Mouse (Mus musculus) hindbrain, embryonic 14.5 days (tissue): Measurements from ENCODE around the gene Fmod. TPM values are rescaled to one million over a fixed set of nuclear protein-coding genes. Genes with fewer than 3 reads are reported as not detected.

Source experiments
- ATAC-seq: fragments of 200-750 bp; cut with Nextera tagmentation; 2 replicates; pipeline ENCODE4 v1.8.0; 2017; ENCODE audit warnings: moderate number of reproducible peaks, mild to moderate bottlenecking, moderate TSS enrichment, moderate library complexity; ENCODE audit not compliant: low FRiP score
- DNase-seq: peaks from one replicate; pipeline ENCODE4 v3.0.0-alpha.2; 2015; ENCODE audit warnings: low spot score
- H3K27ac ChIP-seq: fragments of 300-500 bp; sonication (generic); 2 replicates; pipeline ENCODE4 v1.5.1; 2014; ENCODE audit warnings: mild to moderate bottlenecking, moderate library complexity
- H3K27me3 ChIP-seq: fragments of 300-500 bp; sonication (generic); 2 replicates; pipeline ENCODE4 v1.6.1; 2014; ENCODE audit warnings: mild to moderate bottlenecking, low read length, mixed read lengths; ENCODE audit not compliant: control insufficient read depth, insufficient read depth
- H3K36me3 ChIP-seq: fragments of 300-500 bp; sonication (generic); replicated peaks from 2 replicates; pipeline ENCODE4 v1.6.1; 2014; ENCODE audit not compliant: control insufficient read depth, insufficient read depth
- H3K4me1 ChIP-seq: fragments of 300-500 bp; sonication (generic); replicated peaks from 2 replicates; pipeline ENCODE4 v1.6.1; 2014; ENCODE audit warnings: antibody characterized with exemption, low read length, mixed read lengths; ENCODE audit not compliant: control insufficient read depth, insufficient read depth
- H3K4me2 ChIP-seq: fragments of 300-500 bp; sonication (generic); replicated peaks from 2 replicates; pipeline ENCODE4 v1.6.1; 2014; ENCODE audit warnings: mild to moderate bottlenecking, moderate library complexity
- H3K4me3 ChIP-seq: fragments of 300-500 bp; sonication (generic); replicated peaks from 2 replicates; pipeline ENCODE4 v1.5.1; 2014; ENCODE audit warnings: mild to moderate bottlenecking, low read length
- H3K9ac ChIP-seq: fragments of 300-500 bp; sonication (generic); 2 replicates; pipeline ENCODE4 v1.6.1; 2014
- H3K9me3 ChIP-seq: fragments of 300-500 bp; sonication (generic); 2 replicates; pipeline ENCODE4 v1.6.1; 2016; ENCODE audit warnings: low read length; ENCODE audit not compliant: control insufficient read depth
- WGBS: fragments of 180-500 bp; shearing (Covaris S2); extraction: QIAGEN DNeasy Blood & Tissue Kit; methylation state at CpG from one replicate; pipeline ENCODE4 v1.1.7; 2014; 5-methylcytosine and 5-hydroxymethylcytosine counted together
- polyA plus RNA-seq: library from polyadenylated mRNA; unstranded; fragments of >200 nt; fragmentation: Nextera tagmentation; extraction: Ambion mirVana; gene quantifications from 2 replicates; pipeline ENCODE4 v1.2.1, GENCODE M21; 2014

Gene Fmod
- polyA plus RNA-seq, 1 experiment from 2014 or later, result 5.3 TPM

DNA sequence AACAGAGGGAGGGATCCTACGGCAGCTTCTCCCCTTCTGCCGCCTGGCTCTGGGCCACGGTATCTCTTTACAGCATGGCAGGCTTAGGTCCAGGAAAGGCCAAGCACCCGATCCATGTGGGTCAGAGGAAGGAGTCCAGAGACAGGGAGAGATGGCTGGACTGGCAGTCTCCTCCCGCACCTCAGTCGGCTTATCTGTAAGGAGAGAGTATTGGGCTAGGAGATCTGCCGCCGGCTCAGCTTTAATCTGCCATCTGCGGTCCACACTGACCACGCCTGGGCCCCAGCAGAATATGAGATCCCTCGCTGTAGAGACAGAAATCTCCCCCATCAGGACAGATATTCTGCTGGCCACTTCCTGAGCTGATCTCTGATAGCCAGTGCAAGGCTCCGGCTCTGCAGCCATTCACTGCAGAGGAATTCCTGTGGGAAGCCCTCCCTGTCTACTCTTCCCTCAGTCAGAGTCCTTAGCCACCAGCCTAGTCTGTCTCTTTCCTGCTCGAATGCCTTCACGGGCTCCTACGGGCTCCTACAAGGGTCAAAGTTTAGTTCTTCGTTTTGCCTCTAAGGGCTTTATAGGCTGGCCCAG lies 49.9 kb downstream of the Fmod start:
- Histone ChIP-seq H3K27me3 (no peaks in the 10 kb centered on the region), H3K4me3 (no peak overlapping the region), H3K9ac (no peak overlapping the region), H3K9me3 (no peaks in the 10 kb centered on the region), H3K4me1 (peaks cover 10% of the 10 kb centered on the region), H3K36me3 (no peaks in the 10 kb centered on the region), H3K27ac (no peak overlapping the region; the same call in 1 of the 2 replicates), H3K4me2 (no peak overlapping the region)
- DNase-seq (no peak), ATAC-seq (no peak)
- WGBS, result 55% methylated on average over 16 of the region's 16 CpGs

DNA sequence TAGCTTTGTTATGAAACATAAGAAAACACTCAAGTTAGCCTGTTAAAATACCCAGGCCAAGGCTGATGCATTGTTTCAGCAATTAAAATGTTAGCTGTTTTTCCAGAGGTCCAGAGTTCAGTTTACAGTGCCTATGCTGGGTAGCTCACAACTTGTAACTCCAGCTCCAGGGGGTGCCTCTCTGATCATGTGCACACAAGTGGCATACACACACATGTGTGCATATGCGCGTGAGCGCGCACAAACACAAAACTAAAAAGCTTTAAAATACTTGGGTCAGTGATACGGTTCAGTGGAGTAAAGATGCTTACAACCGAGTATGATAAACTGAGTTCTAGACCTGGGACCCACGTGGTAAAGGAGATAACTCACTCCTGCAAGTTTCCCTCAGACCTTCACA lies 52.0 kb downstream of the Fmod start:
- Histone ChIP-seq H3K9me3 (no peaks in the 10 kb centered on the region), H3K9ac (no peak overlapping the region), H3K4me2 (no peak overlapping the region), H3K4me3 (no peak overlapping the region), H3K4me1 (peaks cover 10% of the 10 kb centered on the region), H3K27ac (no peak overlapping the region), H3K36me3 (no peaks in the 10 kb centered on the region), H3K27me3 (no peaks in the 10 kb centered on the region)
- no peak for DNase-seq
- WGBS, result 93% methylated on average over 7 of the region's 7 CpGs
- no peak for ATAC-seq

DNA sequence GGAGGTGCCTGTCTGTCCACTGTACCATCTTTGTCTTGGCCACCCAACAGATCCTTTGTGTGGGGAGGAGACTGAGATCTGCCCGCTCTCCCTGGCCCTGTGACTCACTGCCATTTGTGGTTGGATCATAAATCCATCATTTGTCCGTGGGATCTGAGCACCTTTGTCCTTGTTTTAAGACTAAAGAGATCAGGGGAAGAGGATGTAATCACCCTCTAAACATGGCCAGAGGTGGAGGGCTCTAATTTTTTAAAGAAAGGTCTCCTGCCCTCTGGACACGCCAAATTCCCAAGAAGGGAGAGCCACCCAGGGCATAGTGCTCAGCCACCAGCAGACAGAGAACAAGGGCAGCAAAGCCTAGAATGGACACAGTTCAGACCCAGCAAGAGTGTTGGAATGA lies 54.8 kb downstream of the Fmod start:
- Histone ChIP-seq H3K36me3 (no peaks in the 10 kb centered on the region), H3K4me1 (peaks cover 14% of the 10 kb centered on the region; the same call in 1 of the 2 replicates), H3K9ac (no peak overlapping the region), H3K4me3 (no peak overlapping the region), H3K27me3 (no peaks in the 10 kb centered on the region), H3K4me2 (no peak overlapping the region), H3K27ac (no peak overlapping the region), H3K9me3 (no peaks in the 10 kb centered on the region)
- ATAC-seq, result no peak
- no peak for DNase-seq
- WGBS, result 86% methylated on average over 3 of the region's 3 CpGs

DNA sequence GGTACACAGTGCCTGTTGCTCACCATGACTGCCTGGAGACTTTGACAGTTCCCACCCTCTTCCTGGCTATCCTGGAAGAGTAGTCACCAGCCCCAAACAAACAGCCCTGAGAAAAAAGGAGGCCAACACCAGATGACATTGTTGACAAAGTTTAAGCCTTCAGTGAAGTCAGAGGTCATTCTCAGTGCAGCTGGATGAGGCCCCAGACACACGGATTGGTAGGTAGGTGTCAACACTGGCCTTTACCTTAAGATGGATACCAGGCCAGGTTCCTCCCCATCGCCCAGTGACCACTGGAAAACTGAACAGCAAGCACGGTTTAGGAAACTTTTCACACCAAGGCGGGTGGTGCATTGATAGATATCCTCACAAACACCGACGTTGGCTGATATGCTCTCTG lies 55.3 kb downstream of the Fmod start:
- no peak for ATAC-seq
- Histone ChIP-seq H3K27me3 (no peaks in the 10 kb centered on the region), H3K4me3 (peak overlapping the region; percentile 34), H3K4me1 (peaks cover 14% of the 10 kb centered on the region; the same call in 1 of the 2 replicates), H3K9ac (peak overlapping the region; percentile 59), H3K36me3 (no peaks in the 10 kb centered on the region), H3K27ac (peak overlapping the region; percentile 53; the same call in 1 of the 2 replicates), H3K9me3 (no peaks in the 10 kb centered on the region), H3K4me2 (peak overlapping the region; percentile 63)
- DNase-seq, result no peak
- 38% methylated on average over 6 of the region's 6 CpGs for WGBS

DNA sequence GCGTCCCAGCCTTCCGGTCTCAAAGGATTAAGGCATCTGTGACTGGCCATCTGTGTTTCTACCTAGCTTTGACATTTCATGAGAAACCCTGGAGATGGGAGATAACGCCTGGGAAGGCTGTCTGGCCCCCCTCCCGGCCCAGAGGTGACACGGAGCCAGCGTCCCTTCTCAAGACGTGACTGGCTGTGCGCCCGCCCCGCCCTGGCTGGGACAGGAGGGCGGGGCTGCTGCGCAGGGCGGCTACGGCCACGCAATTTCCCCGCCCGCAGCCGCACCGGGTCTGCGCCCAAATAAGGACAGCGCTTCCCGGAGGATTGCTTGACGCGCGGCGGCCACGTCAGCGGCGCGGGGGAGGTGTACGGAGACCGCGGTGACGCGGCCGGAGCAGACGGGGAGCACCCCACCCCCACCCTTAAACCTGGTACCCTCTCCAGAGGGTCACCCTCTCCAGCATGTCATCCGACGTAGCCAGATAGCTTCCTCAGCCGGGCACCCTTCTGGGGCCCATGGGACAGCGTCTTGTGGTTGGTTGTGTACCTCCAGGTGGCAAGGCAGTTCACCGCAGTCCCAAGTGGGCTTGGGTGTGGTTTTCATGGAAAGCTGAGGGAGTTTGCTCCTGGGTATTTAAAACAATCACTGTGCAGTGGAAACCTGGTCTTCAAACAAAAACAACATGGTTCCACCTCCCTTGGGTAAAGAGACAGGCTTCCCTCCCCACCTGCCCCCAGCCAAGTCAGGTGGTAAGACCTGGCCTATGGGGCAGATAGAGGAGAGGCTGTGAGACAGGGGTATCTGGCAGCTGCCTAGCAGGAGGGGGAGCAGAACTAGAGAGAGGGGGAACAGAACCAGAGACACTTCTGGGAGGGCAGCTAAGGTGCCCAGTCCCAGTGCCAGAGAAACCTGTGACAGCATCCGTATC lies 56.1 kb downstream of the Fmod start:
- peak; percentile 81 for ATAC-seq
- WGBS, result 2% methylated on average over 43 of the region's 43 CpGs
- peak overlapping the region; percentile 53 for H3K27ac ChIP-seq
- H3K27me3 ChIP-seq, result no peaks in the 10 kb centered on the region
- H3K36me3 ChIP-seq, result no peaks in the 10 kb centered on the region
- DNase-seq, result peak; percentile 83
- H3K4me2 ChIP-seq, result peak overlapping the region; percentile 63
- no peaks in the 10 kb centered on the region for H3K9me3 ChIP-seq
- H3K4me1 ChIP-seq, result peaks cover 16% of the 10 kb centered on the region; the same call in 1 of the 2 replicates
- H3K4me3 ChIP-seq, result peak overlapping the region; percentile 34
- peak overlapping the region; percentile 59 for H3K9ac ChIP-seq

DNA sequence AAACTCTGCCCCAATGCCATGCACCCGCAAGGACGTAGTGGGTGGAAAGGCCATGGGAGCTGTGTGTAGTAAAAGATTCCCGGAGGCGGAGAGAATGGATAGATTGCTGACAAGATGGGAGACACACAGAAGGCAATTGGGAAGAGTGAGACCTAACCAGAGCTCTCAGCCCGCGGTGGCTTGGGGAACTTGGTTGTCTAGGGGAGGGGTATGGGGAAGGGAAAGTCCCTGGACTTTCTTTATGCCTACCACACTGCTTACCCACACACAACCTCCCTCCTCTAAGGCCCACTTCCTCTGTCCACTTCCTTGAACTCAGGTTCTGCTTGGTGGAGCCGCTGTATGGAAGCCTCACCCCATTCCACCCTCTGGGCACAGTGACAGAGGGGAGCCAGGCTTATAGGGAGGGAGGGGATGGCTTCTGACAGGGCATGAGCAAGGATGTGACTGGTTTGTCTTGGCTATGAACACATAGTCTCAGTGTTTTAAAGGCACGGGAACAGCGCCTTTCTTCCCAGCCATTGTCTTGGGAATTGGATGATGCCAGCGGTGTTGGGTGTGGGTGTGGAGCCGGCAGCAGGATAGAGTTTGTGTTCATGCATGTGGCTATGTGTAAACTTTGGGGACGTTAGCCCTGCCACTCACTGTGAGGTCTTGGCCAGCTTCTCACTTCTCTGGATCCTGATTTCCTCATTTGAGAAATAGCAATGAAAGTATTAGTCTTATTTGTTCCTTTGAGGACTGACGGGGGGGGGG lies 56.9 kb downstream of the Fmod start:
- no peaks in the 10 kb centered on the region for H3K27me3 ChIP-seq
- ATAC-seq (no peak), DNase-seq (no peak)
- no peaks in the 10 kb centered on the region for H3K9me3 ChIP-seq
- no peaks in the 10 kb centered on the region for H3K36me3 ChIP-seq
- no peak overlapping the region for H3K27ac ChIP-seq
- 65% methylated on average over 13 of the region's 13 CpGs for WGBS
- H3K4me1 ChIP-seq, result peaks cover 22% of the 10 kb centered on the region; the same call in 1 of the 2 replicates
- no peak overlapping the region for H3K4me3 ChIP-seq
- H3K4me2 ChIP-seq, result no peak overlapping the region
- H3K9ac ChIP-seq, result no peak overlapping the region

DNA sequence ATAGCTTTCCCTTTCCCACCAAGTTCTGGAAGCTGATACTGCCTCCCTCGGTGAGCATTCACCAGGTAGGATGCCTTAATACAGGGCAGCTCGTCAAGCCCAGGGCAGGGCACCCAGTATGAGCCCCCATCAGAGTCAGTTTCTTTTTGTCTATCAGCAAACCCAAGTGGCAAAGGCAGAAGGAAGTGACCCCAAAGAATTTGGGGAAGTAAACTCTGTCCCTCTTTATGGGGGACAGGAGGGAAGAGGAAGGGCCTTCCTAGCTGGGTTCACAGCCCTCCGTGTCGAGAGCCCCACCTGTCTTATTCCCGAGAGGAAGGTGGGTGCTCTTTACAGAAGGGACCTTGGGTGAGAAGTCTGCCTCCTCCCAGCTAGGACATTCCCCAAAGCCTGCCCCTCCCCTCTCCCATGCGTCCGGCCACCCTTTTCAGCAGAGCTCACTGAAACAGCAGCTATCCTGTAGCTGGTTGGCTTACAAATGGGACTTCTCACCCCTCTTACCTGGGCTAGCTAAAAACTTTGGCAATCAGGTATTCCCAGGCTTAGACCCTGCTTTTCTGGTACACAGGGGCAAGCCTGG lies 58.1 kb downstream of the Fmod start:
- no peaks in the 10 kb centered on the region for H3K27me3 ChIP-seq
- DNase-seq, result no peak
- H3K27ac ChIP-seq, result no peak overlapping the region
- no peaks in the 10 kb centered on the region for H3K36me3 ChIP-seq
- H3K4me3 ChIP-seq, result no peak overlapping the region
- H3K9me3 ChIP-seq, result no peaks in the 10 kb centered on the region
- 68% methylated on average over 7 of the region's 7 CpGs for WGBS
- H3K4me2 ChIP-seq, result no peak overlapping the region
- peaks cover 28% of the 10 kb centered on the region for H3K4me1 ChIP-seq
- no peak overlapping the region for H3K9ac ChIP-seq
- ATAC-seq, result no peak

DNA sequence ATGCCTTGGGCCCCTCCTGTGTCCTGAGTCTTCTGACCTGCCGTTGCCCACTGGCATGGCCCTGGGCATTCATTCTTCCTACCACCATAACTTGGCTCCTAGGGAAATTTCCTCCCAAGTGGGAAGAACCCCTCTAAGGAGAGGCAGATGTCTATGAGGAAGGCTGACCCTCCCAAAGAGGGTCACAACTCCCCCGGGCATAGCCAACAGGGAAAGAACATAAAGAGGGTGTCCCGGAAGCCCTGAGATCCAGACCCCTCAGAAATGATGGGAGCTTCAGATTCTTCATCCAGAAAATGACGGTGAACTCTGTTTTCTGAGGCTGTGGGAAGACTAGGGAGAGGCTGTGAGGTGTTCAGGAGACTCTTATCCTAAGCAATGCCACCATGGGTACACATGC lies 58.7 kb downstream of the Fmod start:
- H3K9ac ChIP-seq, result no peak overlapping the region
- DNase-seq (no peak), ATAC-seq (no peak)
- 76% methylated on average over 4 of the region's 4 CpGs for WGBS
- H3K27me3 ChIP-seq, result no peaks in the 10 kb centered on the region
- no peaks in the 10 kb centered on the region for H3K9me3 ChIP-seq
- H3K4me2 ChIP-seq, result no peak overlapping the region
- H3K4me1 ChIP-seq, result peaks cover 28% of the 10 kb centered on the region
- no peaks in the 10 kb centered on the region for H3K36me3 ChIP-seq
- H3K27ac ChIP-seq, result peak overlapping the region; percentile 75; the same call in 1 of the 2 replicates
- H3K4me3 ChIP-seq, result no peak overlapping the region
